Mouse (Mus musculus): Measurements from ENCODE around the gene Dglucy.

The Dglucy gene

GRCm38 (mm10) chr12:100936116-100936515 is 157.3 kb downstream of the Dglucy start:
- peak; percentile 72 for DNase-seq (ENCODE audit: low spot score)

- no peak for DNase-seq (ENCODE audit: low spot score)
These were observed 157.9 kb downstream of the Dglucy start for GRCm38 (mm10) chr12:100936737-100937136.

- no peak for DNase-seq (ENCODE audit: low spot score)
These were observed 158.8 kb downstream of the Dglucy start for GRCm38 (mm10) chr12:100937441-100938360.

GRCm38 (mm10) chr12:100941361-100941760 is 162.5 kb downstream of the Dglucy start:
- no peak for DNase-seq (ENCODE audit: low spot score)

- no peak for DNase-seq (ENCODE audit: low spot score)
These were observed 164.3 kb downstream of the Dglucy start for GRCm38 (mm10) chr12:100943146-100943545.

GRCm38 (mm10) chr12:100944921-100945336 is 166.1 kb downstream of the Dglucy start:
- DNase-seq (ENCODE audit: low spot score), result no peak

GRCm38 (mm10) chr12:100945501-100945900 is 166.6 kb downstream of the Dglucy start:
- DNase-seq (ENCODE audit: low spot score), result no peak

- no peak for DNase-seq (ENCODE audit: low spot score)
These were observed 167.1 kb downstream of the Dglucy start for GRCm38 (mm10) chr12:100945948-100946347.

All from urinary bladder, postnatal 14 days (tissue).